Mouse (Mus musculus): ENCODE data around the gene Hist2h3c1.
"Not testable (repeated sequence)": the region's sequence is repeated elsewhere in the genome, so short reads cannot be mapped to it uniquely, and the experiment has no call there.

The Hist2h3c1 gene

DNA sequence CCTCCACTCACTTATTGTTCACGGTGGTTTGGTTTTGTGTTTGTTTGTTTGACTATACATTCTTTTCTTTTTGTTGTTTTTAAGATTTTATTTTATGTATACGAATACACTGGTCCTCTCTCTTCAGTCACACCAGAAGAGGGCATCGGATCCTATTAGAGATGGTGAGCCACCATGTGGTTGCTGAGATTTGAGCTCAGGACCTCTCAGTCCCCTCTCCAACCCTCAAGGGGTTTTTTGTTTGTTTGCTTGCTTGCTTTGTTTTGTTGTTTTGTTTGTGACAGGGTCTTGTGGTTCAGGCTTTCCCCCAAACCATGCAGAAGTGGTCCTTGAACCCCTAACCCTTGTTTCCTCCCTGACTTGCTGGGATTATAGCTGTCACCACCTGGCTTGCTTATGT is 15.1 kb downstream of the Hist2h3c1 start:
- peak; percentile 12 for DNase-seq

DNA sequence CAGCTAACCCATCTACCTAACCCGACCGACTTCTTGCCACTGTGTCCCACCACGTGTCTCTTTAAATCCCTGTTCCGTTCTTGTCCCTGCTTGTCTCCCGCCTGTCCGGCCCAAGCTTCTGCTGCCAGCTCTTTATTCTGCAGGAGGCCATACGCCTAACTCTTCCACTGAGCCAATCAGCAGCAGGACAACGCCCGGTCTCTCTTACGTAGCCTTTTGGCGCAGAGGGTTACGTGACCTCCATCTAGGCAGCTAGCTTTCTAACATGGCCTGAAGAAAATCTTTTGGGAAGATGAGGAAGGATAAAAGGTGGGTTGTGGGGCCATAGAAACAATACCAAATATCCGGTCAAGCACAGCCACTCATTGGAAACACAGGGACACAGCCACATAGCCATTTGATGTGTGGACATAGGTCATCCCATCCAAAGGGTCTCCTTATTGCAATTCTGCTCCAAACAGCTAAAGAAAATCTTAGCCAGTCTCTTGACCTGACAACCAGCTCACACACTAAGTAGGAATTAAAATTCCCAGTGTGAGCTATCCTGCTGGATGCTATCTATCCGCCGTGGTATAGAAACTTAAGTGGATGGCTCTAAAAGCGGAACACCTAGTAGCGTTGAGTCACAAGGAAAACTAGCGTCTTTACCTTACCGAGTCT is 15.9 kb downstream of the Hist2h3c1 start:
- peak; percentile 88 for DNase-seq

DNA sequence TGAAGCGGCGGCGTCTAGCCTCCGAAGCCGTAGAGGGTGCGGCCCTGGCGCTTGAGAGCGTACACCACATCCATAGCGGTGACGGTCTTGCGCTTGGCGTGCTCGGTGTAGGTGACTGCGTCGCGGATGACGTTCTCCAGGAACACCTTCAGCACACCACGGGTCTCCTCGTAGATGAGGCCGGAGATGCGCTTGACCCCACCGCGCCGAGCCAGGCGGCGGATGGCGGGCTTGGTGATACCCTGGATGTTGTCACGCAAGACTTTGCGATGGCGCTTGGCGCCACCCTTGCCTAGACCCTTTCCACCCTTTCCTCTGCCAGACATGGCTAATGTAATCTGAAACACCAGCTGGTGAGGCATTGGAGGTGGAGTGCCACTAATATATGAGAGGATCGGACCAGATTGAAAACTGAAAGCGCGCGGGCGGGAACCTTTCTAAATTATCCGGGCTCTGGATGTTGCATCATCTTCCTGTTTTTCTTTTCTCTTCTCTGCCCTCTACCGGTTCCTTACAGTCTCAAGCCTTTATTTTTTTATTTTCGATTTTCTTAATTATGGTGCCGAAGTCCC is 16.6 kb downstream of the Hist2h3c1 start, which contains the start of gene Hist2h4:
Gene Hist2h4 (minus strand): TSS at position 333 of the 572 bp plus-strand sequence.
- peak; percentile 98 for DNase-seq

DNA sequence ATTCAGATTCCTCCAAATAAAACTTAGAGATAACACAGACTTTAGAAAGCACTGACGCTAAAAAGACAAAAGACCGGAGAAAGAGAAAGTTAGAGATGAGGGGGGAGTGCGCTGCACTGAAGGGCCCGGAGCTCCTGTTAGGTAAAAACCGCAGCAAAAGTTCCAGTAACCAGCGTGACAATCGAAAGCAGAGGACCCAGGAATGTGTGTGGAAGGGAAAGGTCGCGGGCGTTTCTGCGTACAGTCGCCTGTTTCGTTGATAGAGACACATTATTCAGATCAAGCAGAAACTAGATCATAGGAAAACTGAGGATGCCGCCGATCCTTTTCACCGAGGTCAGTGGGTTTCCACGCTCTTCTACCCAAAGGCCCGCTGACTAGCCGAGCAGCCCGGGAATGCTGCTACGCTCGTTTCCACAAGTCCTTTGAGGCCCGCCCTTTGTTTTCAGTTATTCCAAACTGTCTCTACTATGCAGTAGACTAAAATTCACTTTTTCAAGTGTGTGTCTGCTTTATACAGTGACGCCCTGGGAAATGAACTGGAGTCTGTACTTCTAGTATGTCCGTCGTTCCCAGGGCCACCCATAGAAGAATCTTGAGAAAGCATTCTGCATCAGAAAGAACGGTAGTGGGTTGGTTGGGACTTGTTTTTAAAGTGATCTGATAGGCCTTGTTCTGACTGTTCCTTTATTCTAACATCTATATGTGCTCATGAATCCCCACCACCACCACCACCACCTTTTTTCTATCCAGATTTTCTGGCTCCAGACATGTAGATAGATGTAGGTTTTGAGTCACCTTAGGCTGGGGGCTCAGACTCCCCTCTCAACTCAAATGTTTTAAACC is 17.3 kb downstream of the Hist2h3c1 start:
- DNase-seq = no peak

DNA sequence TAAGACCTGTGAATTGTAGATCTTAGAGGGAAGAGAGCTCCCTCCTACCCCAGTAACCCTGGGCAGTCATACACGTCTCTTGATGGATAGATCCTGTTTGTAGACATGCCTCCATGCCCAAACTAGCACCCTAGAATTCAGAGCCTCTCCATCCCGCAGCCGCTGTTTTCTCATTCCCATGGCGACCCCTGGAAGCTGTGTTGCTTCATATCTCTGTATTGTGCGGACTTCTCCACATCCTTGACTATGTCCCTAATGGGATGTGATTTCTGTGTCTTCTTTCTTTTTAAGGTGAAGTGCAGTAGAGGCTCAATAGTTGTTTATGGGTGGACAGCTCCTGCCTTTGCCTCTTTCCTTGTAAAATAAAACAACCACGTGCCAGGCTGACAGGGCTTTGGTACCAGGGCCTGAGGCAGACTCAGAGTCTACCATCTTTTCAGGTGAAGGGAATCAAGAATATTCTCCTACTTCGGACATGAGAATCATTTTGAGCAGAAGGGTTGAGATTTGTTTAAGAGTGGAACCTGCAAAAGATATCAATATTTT is 18.0 kb downstream of the Hist2h3c1 start:
- DNase-seq = peak; percentile 11

DNA sequence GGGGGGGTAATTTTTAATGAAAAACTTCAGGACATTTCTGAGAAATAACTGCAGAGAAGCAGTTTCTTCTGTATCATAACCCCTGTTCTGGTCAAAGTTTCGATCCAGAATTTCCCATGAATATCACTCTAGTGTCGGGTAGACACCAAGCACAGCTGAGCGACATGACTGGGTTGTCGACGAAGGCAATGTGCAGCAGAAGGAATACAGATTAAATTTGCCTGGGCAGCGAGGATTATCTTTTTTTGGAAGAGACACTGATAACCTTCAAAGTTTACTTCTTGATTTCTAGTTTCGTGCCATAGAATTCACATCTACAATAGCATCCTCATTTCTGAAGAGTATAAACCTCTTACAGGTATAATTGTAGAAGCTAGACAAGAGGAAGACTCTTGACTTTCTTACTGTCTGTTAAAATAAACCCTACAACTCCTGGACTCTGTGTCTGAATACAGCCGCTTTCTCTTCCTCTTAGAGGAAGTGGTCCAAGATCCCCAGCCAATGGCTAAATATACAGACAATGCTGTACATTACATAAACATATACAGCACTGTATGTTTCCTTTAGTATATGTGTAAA is 19.7 kb downstream of the Hist2h3c1 start:
- no peak for DNase-seq

DNA sequence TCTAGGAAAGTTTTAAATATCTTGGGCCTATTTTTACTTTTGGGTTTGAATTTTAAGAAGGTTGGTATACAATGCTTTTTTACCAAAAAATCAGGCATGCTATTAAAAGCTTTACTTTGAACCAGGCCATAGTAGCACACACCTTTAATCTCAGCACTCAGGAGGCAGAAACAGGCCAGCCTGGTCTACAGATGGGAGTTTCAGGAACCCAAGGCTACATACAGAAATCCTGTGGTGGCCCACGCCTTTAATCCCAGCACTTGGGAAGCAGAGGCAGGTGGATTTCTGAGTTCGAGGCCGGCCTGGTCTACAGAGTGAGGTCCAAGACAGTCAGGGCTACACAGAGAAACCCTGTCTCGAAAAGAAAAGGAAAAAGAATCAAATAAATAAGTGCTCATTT is 21.1 kb downstream of the Hist2h3c1 start:
- DNase-seq = no peak

DNA sequence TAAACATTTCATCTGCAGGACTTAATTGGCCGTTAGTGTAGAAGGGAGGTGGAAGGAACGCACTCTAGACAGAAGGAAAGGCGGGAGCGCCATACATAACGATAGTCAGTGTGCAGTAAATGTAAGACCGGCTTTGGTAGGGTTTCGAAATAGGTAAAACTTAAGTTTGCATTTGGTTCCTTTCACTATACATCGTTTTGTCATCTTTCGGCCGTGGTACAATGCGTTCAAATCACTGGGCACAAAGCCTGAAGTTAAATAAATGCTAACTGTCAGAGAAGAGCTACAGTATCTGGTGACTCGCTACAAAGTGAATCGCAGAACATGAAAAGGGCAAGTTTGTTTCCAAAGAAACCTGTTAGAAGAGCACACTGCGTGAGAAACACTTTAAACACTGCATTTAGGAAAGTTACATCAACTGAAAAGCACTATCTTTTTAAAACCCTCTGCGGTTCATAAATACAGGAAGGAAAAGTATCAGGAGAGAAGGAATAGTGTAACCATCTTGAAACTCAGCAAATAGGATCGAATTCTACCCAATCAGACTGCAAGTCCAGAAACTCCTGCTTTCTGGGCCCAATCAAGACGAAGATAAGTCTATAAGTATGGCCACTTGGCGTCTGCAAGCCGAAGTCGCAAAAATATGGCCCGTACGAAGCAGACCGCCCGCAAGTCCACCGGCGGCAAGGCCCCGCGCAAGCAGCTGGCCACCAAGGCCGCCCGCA is 21.7 kb downstream of the Hist2h3c1 start, which contains the start of gene Hist2h3b:
Gene Hist2h3b (plus strand): TSS at position 604 of the 725 bp plus-strand sequence.
- peak; percentile 94 for DNase-seq

DNA sequence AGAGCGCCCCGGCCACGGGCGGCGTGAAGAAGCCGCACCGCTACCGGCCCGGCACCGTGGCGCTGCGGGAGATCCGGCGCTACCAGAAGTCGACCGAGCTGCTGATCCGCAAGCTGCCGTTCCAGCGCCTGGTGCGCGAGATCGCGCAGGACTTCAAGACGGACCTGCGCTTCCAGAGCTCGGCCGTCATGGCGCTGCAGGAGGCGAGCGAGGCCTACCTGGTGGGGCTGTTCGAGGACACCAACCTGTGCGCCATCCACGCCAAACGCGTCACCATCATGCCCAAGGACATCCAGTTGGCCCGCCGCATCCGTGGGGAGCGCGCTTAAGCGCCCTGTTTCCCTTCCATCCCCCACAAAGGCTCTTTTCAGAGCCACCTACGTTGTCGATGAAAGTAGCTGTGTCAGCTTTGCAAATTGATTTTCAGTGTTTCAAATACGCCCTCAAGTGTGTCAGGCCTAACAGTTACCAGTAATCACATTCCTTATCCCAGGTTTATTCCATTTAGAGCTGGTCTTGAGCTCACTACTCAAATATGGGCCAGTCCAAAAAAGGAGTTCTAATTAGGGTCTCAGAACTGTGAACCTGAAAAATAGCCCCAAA is 22.4 kb downstream of the Hist2h3c1 start:
- not testable (repeated sequence) for DNase-seq

DNA sequence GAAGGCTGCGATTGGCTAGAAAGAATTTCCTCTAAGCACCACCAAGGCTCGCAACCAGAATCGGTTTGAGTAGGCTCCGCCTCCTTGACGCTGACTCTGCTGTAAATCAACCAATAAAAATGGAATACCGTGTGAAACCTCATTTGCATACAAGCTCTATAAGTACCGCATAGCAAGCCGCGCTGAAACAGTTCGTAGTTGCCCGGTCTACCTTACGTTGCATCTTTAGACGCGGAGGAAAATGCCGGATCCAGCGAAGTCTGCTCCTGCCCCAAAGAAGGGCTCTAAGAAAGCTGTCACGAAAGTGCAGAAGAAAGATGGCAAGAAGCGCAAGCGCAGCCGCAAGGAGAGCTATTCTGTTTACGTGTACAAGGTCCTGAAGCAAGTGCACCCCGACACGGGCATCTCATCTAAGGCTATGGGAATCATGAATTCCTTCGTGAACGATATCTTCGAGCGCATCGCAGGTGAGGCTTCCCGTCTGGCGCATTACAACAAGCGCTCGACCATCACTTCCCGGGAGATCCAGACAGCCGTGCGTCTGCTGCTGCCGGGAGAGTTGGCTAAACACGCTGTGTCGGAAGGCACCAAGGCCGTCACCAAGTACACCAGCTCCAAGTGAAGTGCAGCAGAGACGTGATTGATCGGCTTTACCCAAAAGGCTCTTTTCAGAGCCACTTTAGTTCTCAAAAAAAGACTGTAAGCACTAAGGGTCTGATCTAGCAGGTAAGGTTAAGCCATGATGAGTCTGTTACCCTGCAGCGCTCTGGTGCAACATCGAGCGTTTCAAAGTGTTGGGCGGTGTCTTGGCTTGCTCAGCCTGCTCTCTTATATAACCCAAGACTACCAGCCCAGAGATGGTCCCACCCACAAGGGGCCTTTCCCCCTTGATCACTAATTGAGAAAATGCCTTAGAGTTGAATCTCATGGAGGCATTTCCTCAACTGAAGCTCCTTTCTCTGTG is 23.3 kb downstream of the Hist2h3c1 start, which contains the start of gene Hist2h2bb:
Gene Hist2h2bb (plus strand): TSS at position 242 of the 964 bp plus-strand sequence.
- peak; percentile 99 for DNase-seq

DNA sequence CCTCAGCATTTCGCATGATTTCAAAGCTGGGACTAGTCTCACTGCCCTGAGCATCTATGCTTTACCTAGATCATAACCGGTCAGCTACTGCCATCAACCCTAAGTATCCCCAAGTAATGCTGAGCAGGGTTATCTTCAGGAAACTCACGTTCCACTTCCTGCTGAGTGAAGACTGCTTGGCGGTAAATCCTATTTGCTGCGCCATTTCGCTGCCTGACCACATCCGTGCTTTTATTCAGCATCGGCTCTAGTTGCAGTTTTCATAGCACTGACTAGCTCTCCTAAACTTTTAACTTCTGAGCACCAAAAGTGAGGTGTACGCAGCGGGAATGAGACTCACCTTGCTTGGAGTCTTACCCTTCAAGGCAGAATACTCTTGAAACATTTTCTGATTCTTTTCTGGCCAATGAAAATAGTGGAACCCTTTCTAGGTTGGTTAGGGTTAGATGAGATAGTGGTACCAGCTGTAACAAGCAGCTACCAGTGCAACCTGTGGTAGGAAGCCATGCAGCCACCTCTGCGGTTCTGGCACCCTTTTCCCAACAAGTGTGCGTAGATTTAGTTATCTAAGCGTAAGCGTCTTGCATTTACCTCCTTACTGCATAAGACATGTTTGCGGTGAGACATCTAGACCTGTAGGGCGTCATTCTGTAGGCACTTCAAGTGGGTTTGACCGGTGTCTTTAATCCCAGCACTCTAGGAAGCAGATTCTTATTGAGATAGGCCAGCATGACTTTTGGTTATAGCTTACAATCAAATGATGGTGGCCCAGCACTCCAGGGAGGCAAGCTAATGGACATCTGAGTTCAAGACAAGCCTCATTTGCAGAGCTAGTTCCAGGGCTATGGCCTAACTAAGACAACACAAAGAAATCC is 27.3 kb downstream of the Hist2h3c1 start:
- DNase-seq = no peak

DNA sequence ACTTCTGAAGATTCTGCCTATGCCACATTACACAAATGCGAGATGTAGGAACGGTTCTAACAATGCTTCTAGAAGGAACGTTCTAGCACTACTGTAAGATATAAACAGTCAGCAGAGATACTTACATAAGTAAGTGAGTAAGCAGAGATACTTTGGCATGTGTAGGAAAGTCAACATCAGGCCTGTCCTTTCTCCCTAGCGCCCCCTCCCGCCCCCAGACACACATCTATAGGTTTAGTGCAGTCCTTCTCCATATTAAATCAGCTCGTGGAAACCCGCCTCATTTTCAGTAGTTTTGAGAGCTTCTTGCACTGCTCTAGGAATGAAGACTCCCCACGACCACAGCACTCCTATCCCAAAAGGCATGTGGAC is 30.9 kb downstream of the Hist2h3c1 start:
- DNase-seq = peak; percentile 64

DNA sequence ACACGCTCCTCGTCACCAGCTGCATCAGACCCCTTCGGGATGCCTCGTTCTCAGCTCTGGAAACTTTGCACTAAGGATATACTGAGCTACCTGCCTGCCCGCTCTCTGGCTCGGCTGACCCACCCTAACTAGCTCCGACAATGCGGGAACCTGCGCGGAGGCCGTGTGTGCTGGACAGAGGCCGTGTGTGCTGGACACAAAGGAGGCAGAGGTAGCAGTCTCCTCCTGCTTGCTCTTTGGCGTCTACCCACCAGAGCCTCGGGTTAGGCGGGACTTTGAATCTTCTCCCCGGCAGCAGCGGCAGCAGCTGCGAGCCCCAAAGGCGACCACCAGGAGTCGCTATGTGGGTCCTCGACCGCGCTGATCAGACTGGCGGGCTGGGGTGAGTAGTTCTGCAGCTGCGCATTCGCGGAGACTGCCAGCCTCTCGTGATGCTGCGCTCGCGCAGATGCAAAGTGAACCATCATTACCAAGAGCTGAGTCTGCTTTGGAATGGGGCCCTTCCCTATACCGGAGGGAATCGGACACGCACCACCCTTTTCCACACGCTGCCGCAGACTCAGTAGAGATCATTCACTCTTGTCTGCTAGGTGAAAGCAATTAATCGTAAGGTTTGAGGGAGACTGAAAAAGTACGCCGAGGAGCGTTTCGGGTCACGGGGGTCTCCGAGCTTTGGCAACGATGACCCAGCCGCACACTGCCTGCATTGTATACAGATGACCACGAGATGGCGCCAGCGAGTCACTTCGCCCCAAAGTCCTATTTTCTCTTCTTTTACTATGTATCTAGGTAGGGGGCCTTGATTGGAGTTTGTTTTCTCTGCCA is 31.5 kb downstream of the Hist2h3c1 start:
- peak; percentile 96 for DNase-seq

DNA sequence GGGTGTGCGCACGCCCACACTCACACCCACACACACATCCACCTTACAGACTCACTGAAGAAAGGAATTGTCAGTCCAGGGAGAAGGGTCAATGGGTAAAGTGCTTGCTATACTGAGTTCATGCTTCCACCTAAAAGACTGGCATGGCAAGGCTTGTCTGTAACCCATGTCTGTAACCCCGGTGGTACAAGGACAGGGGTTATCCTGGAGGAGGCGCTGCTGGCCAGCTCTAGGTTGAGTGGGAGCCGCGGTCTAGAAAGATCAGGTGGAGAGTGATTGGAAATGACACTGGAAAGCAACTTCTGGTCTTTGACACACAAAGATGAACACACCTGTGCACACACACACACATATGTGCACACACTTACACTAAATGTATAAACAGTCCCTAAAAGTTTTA is 34.2 kb downstream of the Hist2h3c1 start:
- no peak for DNase-seq

DNA sequence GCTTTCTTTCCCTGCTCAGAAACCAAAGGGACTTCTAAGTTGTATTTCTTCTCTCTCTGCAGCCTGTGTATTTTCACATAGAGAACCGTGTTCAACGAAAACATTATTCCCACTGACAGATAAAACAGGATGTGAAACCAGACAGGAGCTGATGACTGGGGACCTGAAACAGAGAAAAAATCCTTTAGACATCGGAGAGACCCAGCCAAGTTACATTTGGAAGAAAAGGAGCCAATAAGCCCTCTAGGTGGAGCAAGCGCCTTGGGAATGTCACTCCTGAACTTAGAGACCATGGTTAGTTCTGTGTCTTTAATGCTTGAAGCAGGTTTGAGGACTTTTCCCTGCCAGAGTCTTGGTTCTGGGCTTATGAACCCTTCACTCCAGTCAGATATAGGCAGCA is 38.0 kb downstream of the Hist2h3c1 start:
- peak; percentile 56 for DNase-seq

DNA sequence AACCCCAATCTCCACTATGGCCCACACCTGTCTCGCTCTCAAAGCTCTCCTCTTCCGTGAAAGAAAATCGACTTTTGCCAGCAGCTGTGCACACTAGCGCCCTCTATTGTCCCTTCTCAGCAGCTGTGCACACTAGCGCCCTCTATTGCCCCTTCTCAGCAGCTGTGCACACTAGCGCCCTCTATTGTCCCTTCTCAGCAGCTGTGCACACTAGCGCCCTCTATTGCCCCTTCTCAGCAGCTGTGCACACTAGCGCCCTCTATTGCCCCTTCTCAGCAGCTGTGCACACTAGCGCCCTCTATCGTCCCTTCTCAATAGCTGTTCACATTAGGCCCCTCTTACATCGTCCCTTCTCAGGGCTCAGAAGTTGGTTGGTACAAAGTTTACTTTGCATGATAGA is 40.8 kb downstream of the Hist2h3c1 start:
- not testable (repeated sequence) for DNase-seq

DNA sequence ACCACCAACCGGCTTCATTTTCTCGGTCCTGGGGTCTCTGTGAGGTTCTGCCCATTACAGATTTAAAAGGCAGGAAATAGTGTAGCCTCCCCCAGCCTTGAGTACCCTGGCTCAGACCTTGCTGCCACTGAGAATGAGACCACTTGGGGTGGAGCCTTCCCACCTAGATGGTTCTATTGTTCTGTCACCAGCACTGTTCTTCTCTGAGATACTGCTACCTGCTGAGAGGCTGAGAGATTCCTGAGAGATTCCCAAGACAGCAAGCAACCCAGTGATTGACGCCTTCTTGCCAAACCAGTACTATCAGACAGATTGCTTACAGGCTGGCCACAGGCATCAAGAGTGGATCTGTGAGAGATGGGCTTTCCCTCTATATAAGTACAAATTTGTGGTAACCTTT is 42.7 kb downstream of the Hist2h3c1 start:
- no peak for DNase-seq

DNA sequence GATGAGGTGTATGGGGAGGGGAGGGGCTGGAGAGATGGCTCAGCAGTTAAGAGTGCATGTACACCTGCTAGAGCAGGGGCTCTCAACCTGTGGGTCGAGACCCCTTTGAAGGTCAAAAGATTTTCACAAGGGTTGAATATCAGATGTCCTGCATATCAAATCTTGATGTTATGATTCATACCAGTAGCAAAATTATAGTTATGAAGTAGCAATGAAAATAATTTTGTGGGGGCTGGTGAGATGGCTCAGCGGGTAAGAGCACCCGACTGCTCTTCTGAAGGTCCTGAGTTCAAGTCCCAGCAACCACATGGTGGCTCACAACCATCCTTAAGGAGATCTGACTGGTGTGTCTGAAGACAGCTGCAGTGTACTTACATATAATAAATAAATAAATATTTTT is 44.2 kb downstream of the Hist2h3c1 start:
- not testable (repeated sequence) for DNase-seq

DNA sequence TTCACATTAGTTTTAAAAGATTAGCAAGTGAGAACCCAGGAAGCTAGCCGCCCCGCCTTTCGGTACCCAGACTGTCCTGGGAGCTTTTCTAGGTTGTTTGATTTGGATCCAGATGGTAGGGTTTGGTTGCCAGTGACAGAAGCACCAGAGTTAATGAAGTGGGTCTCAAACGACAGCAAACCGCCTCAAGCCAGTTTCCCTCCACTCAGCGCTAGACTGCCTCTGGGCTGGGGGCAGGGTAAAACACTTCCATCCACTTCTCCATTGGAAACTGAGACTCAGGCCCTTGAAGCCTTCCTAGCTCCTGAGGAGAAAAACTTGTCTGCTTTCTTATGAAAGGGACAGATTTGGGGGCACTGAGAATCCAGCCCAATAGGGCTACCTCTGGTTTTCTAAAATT is 46.2 kb downstream of the Hist2h3c1 start:
- DNase-seq = no peak

All from retina, postnatal 1 day (tissue).